Mouse (Mus musculus) C2C12 (cell line): ENCODE measurements at regions not wholly inside any gene's neighbourhood (a gene's known extent, or its start where the extent isn't known, plus 50 kb on each side); places are given as distances from the start of the nearest gene placed in this dataset.

Experiments used
- CEBPB ChIP-seq: IDR thresholded peaks from one replicate; pipeline ENCODE4 v1.6.1; 2011; ENCODE audit warnings: low read depth, mild to moderate bottlenecking, control low read depth, moderate library complexity
- CTCF ChIP-seq: IDR thresholded peaks from one replicate; pipeline ENCODE4 v1.5.1; 2011; ENCODE audit not compliant: control insufficient read depth, insufficient read depth, insufficient read length
- FOSL1 ChIP-seq: IDR thresholded peaks from one replicate; pipeline ENCODE4 v1.8.0; 2011; ENCODE audit warnings: mild to moderate bottlenecking, low read length; ENCODE audit not compliant: poor library complexity, insufficient read depth, severe bottlenecking
- MAX ChIP-seq: IDR thresholded peaks from one replicate; pipeline ENCODE4 v1.6.1; 2011; ENCODE audit warnings: mild to moderate bottlenecking, control low read depth
- MYOD1 ChIP-seq: IDR thresholded peaks from one replicate; pipeline ENCODE4 v1.6.1; 2011; ENCODE audit warnings: low read depth; ENCODE audit not compliant: control insufficient read depth, insufficient read length
- MYOG ChIP-seq: IDR thresholded peaks from one replicate; pipeline ENCODE4 v1.6.1; 2011; ENCODE audit not compliant: control insufficient read depth, insufficient read length; ENCODE audit errors: extremely low read depth
- USF1 ChIP-seq: IDR thresholded peaks from one replicate; pipeline ENCODE4 v1.6.1; 2011; ENCODE audit warnings: low read depth, mild to moderate bottlenecking, control low read depth, moderate library complexity

- TF ChIP-seq CTCF (no peak), CEBPB (no peak), USF1 (no peak), FOSL1 (no peak), MAX (no peak), MYOD1 (no peak), MYOG (no peak)
Observed at GRCm38 (mm10) chr4:22302262-22302661, 55.1 kb upstream of the Fbxl4 start.
